Mouse (Mus musculus) hindbrain, embryonic 13.5 days (tissue): ENCODE measurements around the gene Hacd2. TPM values are rescaled to one million over a fixed set of nuclear protein-coding genes. Genes with fewer than 3 reads are reported as not detected.
A peak's percentile ranks its signal among the peaks of the same experiment; 100 is the strongest.

Experiments used
- ATAC-seq: fragments of 200-750 bp; cut with Nextera tagmentation; 2 replicates; pipeline ENCODE4 v1.8.0; 2017; ENCODE audit warnings: moderate TSS enrichment; ENCODE audit not compliant: low FRiP score
- H3K27ac ChIP-seq: fragments of 300-500 bp; sonication (generic); 2 replicates; pipeline ENCODE4 v1.5.1; 2015; ENCODE audit warnings: inconsistent platforms, mild to moderate bottlenecking, moderate library complexity
- H3K27me3 ChIP-seq: fragments of 300-500 bp; sonication (generic); 2 replicates; pipeline ENCODE4 v1.6.1; 2015; ENCODE audit warnings: mild to moderate bottlenecking, inconsistent platforms
- H3K36me3 ChIP-seq: fragments of 300-500 bp; sonication (generic); 2 replicates; pipeline ENCODE4 v1.6.1; 2015; ENCODE audit warnings: mild to moderate bottlenecking, inconsistent platforms
- H3K4me1 ChIP-seq: fragments of 300-500 bp; sonication (generic); replicated peaks from 2 replicates; pipeline ENCODE4 v1.6.1; 2015; ENCODE audit warnings: inconsistent platforms
- H3K4me2 ChIP-seq: fragments of 300-500 bp; sonication (generic); 2 replicates; pipeline ENCODE4 v1.6.1; 2015; ENCODE audit warnings: inconsistent platforms, mild to moderate bottlenecking, moderate library complexity
- H3K4me3 ChIP-seq: fragments of 300-500 bp; sonication (generic); 2 replicates; pipeline ENCODE4 v1.5.1; 2015; ENCODE audit warnings: mild to moderate bottlenecking, inconsistent platforms
- H3K9ac ChIP-seq: fragments of 300-500 bp; sonication (generic); 2 replicates; pipeline ENCODE4 v1.6.1; 2015; ENCODE audit warnings: mild to moderate bottlenecking, inconsistent platforms
- H3K9me3 ChIP-seq: fragments of 300-500 bp; sonication (generic); 2 replicates; pipeline ENCODE4 v1.6.1; 2016; ENCODE audit warnings: inconsistent platforms
- WGBS: fragments of 180-500 bp; shearing (Covaris S2); methylation state at CpG from one replicate; pipeline ENCODE4 v1.1.7; 2015; 5-methylcytosine and 5-hydroxymethylcytosine counted together
- polyA plus RNA-seq: library from polyadenylated mRNA; unstranded; fragments of >200 nt; fragmentation: Nextera tagmentation; extraction: Ambion mirVana; gene quantifications from 2 replicates; pipeline ENCODE4 v1.2.1, GENCODE M21; 2015

Hacd2 gene
- polyA plus RNA-seq, 1 experiment from 2014 or later: 39.2 TPM

DNA sequence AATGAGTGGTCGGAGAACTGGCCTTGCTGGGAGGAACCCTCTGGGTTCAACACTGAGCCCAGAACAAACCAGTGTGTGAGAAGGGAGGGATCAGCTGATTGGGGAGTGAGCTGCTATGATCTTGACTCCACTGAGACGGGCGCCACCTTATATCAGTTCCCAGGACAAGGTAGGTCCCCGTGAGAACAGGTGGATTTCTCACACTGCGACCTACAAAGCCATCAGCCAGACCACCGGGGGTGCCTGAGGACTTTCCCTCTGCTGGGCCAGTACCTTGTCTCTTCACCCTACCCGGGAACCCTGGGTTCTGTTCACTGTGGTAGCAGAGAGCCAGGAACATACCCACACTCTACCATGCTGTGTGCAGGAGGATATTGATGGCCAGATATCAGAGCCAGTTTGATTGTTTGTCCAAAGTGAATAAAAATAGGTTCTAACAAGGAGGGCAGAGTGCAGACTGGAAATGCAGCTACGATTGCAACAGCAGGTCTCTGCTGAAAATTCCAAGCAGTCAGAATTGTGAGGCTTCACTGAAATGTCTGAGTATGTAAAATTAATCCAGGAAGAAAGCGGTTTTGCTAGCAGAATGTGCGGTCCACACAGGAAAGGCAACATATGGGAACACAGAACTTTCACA lies 28.4 kb upstream of the Hacd2 start:
- Histone ChIP-seq H3K27ac (no peak overlapping the region), H3K9me3 (no peaks in the 10 kb centered on the region), H3K27me3 (no peaks in the 10 kb centered on the region), H3K9ac (no peak overlapping the region), H3K36me3 (no peaks in the 10 kb centered on the region), H3K4me3 (no peak overlapping the region), H3K4me1 (peaks cover 17% of the 10 kb centered on the region; the same call in 1 of the 2 replicates), H3K4me2 (no peak overlapping the region)
- WGBS: 89% methylated on average over 10 of the region's 10 CpGs
- ATAC-seq: no peak

- no peak for ATAC-seq
- WGBS: 60% methylated on average over 9 of the region's 9 CpGs
Observed at GRCm38 (mm10) chr16:34994641-34995141, 27.5 kb upstream of the Hacd2 start.

DNA sequence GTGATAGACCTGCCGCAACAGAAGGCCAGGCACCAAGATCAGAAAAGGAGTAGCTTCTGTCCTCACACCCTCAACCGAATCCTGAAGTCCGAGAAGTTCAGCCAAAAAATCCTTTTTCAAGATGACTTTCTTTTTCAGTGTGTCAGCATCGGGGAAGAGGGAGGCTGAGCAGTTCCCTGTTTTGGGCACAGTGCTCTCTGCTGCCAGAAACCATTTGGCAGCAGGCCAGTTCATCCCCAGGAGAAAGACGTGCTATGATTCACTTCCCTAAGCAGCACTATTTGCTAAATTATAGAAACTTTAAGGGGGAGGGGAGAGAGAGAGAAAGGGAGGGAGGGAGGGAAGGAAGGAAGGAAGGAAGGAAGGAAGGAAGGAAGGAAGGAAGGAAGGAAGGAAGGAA lies 26.1 kb upstream of the Hacd2 start:
- no peak overlapping the region for H3K27ac ChIP-seq
- ATAC-seq: no peak
- no peaks in the 10 kb centered on the region for H3K36me3 ChIP-seq
- no peak overlapping the region for H3K4me3 ChIP-seq
- H3K4me2 ChIP-seq: no peak overlapping the region
- no peak overlapping the region for H3K9ac ChIP-seq
- no peaks in the 10 kb centered on the region for H3K9me3 ChIP-seq
- 65% methylated on average over 5 of the region's 5 CpGs for WGBS
- peaks cover 29% of the 10 kb centered on the region for H3K4me1 ChIP-seq
- 0 out of 2 replicates have a peak, but pooled peaks cover 4% of the 10 kb centered on the region for H3K27me3 ChIP-seq

More at GRCm38 (mm10) chr16:34994641-34995141, 27.5 kb upstream of the Hacd2 start:
- Histone ChIP-seq H3K9me3 (no peaks in the 10 kb centered on the region), H3K4me3 (no peak overlapping the region), H3K4me1 (peaks cover 17% of the 10 kb centered on the region; the same call in 1 of the 2 replicates), H3K27ac (no peak overlapping the region), H3K36me3 (no peaks in the 10 kb centered on the region), H3K4me2 (no peak overlapping the region), H3K27me3 (no peaks in the 10 kb centered on the region), H3K9ac (no peak overlapping the region)

DNA sequence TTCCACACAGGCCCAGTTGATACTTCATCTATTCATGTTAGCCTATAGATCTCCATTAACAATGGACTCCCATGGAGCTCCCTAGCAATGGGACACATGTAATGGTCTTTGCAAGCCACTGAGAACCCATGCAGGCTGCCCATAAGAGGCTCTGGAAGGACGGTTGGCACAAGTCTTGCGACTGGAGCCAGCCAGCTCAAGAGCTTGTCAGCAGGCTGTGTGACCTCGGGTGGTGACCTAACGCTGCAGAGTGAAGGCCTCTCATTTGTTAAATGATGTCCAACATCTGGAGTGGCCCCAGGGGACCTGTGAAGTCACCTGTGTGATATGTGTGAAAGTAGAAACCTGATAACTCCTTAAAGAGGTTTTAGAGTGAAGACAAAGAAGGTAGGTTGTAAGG lies 25.2 kb upstream of the Hacd2 start:
- Histone ChIP-seq H3K27me3 (0 out of 2 replicates have a peak, but pooled peaks cover 8% of the 10 kb centered on the region), H3K27ac (no peak overlapping the region), H3K9ac (no peak overlapping the region), H3K4me2 (no peak overlapping the region), H3K4me1 (peaks cover 33% of the 10 kb centered on the region), H3K4me3 (no peak overlapping the region), H3K9me3 (no peaks in the 10 kb centered on the region), H3K36me3 (no peaks in the 10 kb centered on the region)
- 71% methylated on average over 4 of the region's 4 CpGs for WGBS
- ATAC-seq: no peak

- no peak for ATAC-seq
- H3K9me3 ChIP-seq: no peaks in the 10 kb centered on the region
- H3K4me2 ChIP-seq: no peak overlapping the region
- H3K4me3 ChIP-seq: no peak overlapping the region
- WGBS: 78% methylated on average over 10 of the region's 10 CpGs
- no peak overlapping the region for H3K27ac ChIP-seq
- H3K4me1 ChIP-seq: peaks cover 33% of the 10 kb centered on the region
- H3K9ac ChIP-seq: no peak overlapping the region
- no peaks in the 10 kb centered on the region for H3K36me3 ChIP-seq
- H3K27me3 ChIP-seq: 0 out of 2 replicates have a peak, but pooled peaks cover 8% of the 10 kb centered on the region
Observed at GRCm38 (mm10) chr16:34997576-34997975, 24.7 kb upstream of the Hacd2 start.

GRCm38 (mm10) chr16:34999016-34999415 lies 23.2 kb upstream of the Hacd2 start:
- Histone ChIP-seq H3K4me1 (peaks cover 33% of the 10 kb centered on the region), H3K4me3 (no peak overlapping the region), H3K36me3 (no peaks in the 10 kb centered on the region), H3K9me3 (no peaks in the 10 kb centered on the region), H3K4me2 (no peak overlapping the region), H3K9ac (no peak overlapping the region), H3K27me3 (0 out of 2 replicates have a peak, but pooled peaks cover 8% of the 10 kb centered on the region), H3K27ac (no peak overlapping the region)
- 80% methylated on average over 3 of the region's 3 CpGs for WGBS
- no peak for ATAC-seq

DNA sequence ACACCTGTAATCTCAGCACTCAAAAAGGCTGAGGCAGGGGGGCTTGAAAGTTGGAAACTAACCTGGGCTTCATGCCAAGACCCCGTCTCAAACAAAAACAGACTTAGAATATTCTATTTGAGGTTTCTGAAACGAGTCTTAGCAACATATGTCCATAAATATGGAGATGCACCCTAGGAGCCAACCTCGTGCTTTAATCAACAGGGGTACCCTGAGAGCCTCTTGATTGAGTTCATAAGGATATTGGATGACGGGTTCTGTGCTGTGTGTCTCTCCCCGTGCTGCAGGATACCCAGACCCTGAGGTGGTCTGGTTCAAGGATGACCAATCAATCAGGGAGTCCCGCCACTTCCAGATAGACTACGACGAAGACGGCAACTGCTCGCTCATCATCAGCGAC lies 22.2 kb upstream of the Hacd2 start:
- peak overlapping the region; percentile 40 for H3K4me2 ChIP-seq
- peak overlapping the region; percentile 19; the same call in 1 of the 2 replicates for H3K9ac ChIP-seq
- no peak for ATAC-seq
- H3K27me3 ChIP-seq: 0 out of 2 replicates have a peak, but pooled peaks cover 8% of the 10 kb centered on the region
- no peaks in the 10 kb centered on the region for H3K36me3 ChIP-seq
- H3K9me3 ChIP-seq: no peaks in the 10 kb centered on the region
- H3K27ac ChIP-seq: no peak overlapping the region
- peaks cover 28% of the 10 kb centered on the region for H3K4me1 ChIP-seq
- WGBS: 43% methylated on average over 11 of the region's 11 CpGs
- H3K4me3 ChIP-seq: no peak overlapping the region

- H3K4me2 ChIP-seq: peak overlapping the region; percentile 40
- H3K4me3 ChIP-seq: no peak overlapping the region
- peaks cover 23% of the 10 kb centered on the region for H3K4me1 ChIP-seq
- 0 out of 2 replicates have a peak, but pooled peaks cover 8% of the 10 kb centered on the region for H3K27me3 ChIP-seq
- no peaks in the 10 kb centered on the region for H3K36me3 ChIP-seq
- no peak for ATAC-seq
- 7% methylated on average over 10 of the region's 10 CpGs for WGBS
- no peak overlapping the region for H3K9ac ChIP-seq
- no peak overlapping the region for H3K27ac ChIP-seq
- H3K9me3 ChIP-seq: no peaks in the 10 kb centered on the region
Observed at GRCm38 (mm10) chr16:35000923-35001560, 21.2 kb upstream of the Hacd2 start.

GRCm38 (mm10) chr16:35004356-35004755 lies 17.9 kb upstream of the Hacd2 start:
- WGBS: 86% methylated on average over 5 of the region's 5 CpGs
- no peak overlapping the region for H3K4me3 ChIP-seq
- H3K4me1 ChIP-seq: peaks cover 16% of the 10 kb centered on the region
- H3K27ac ChIP-seq: no peak overlapping the region
- 0 out of 2 replicates have a peak, but pooled peaks cover 8% of the 10 kb centered on the region for H3K27me3 ChIP-seq
- H3K36me3 ChIP-seq: no peaks in the 10 kb centered on the region
- no peak overlapping the region for H3K4me2 ChIP-seq
- no peak overlapping the region for H3K9ac ChIP-seq
- no peak for ATAC-seq
- no peaks in the 10 kb centered on the region for H3K9me3 ChIP-seq

- Histone ChIP-seq H3K27ac (no peak overlapping the region), H3K27me3 (0 out of 2 replicates have a peak, but pooled peaks cover 8% of the 10 kb centered on the region), H3K9me3 (no peaks in the 10 kb centered on the region), H3K9ac (no peak overlapping the region), H3K4me2 (no peak overlapping the region), H3K36me3 (no peaks in the 10 kb centered on the region), H3K4me1 (peaks cover 16% of the 10 kb centered on the region), H3K4me3 (no peak overlapping the region)
- ATAC-seq: no peak
- WGBS: 88% methylated on average over 2 of the region's 2 CpGs
Observed at GRCm38 (mm10) chr16:35004756-35005155, 17.5 kb upstream of the Hacd2 start.

GRCm38 (mm10) chr16:35006251-35006650 lies 16.0 kb upstream of the Hacd2 start:
- no peak overlapping the region for H3K9ac ChIP-seq
- ATAC-seq: no peak
- 0 out of 2 replicates have a peak, but pooled peaks cover 3% of the 10 kb centered on the region for H3K27me3 ChIP-seq
- H3K4me3 ChIP-seq: no peak overlapping the region
- H3K9me3 ChIP-seq: no peaks in the 10 kb centered on the region
- peaks cover 3% of the 10 kb centered on the region for H3K4me1 ChIP-seq
- no peak overlapping the region for H3K27ac ChIP-seq
- no peak overlapping the region for H3K4me2 ChIP-seq
- no peaks in the 10 kb centered on the region for H3K36me3 ChIP-seq
- WGBS: 87% methylated on average over 5 of the region's 5 CpGs

DNA sequence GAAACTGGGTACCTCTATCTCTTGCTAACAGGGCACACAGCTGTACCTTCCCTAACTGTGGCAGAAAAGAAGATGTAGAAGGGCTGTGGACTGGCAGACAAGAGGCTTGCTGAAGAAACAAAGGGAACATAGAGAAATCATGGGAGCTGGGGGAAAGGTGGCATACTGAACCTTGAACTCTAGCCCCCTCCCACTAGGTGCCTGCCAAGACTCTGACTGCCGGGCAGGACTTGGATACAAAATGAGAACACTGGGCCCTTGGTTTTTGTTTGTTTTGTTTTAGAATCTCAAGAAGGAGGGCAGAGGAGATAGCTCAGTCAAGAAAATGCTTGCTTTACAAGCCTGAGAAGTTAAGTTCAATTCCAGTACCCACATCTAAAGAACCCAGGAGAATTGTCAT lies 14.9 kb upstream of the Hacd2 start:
- Histone ChIP-seq H3K9me3 (no peaks in the 10 kb centered on the region), H3K4me3 (no peak overlapping the region), H3K36me3 (no peaks in the 10 kb centered on the region), H3K27ac (no peak overlapping the region), H3K4me1 (no peaks in the 10 kb centered on the region), H3K27me3 (no peaks in the 10 kb centered on the region), H3K4me2 (no peak overlapping the region), H3K9ac (no peak overlapping the region)
- 36% methylated on average over 1 of the region's 1 CpGs for WGBS
- no peak for ATAC-seq
